ENCODE assay signal across 13 mouse cellular contexts in genomic region chr6:82998326-82998725, GRCm38 (mm10). TPM values are rescaled to one million over a fixed set of nuclear protein-coding genes. Genes with fewer than 3 reads are reported as not detected.
DNase-seq lines count a peak whose midpoint lies in the region; ATAC-seq and TF ChIP-seq lines count a peak whose summit lies in the region.
"Had no signal": no experiment of that assay in that cellular context is flagged by ENCODE, and none has a peak within 500 bp of the region (broad histone marks: within the 10 kb centered on the region; RNA-seq: fewer than 3 reads in every experiment).

No protein-coding gene starts in this region.

- peak; percentile 6 for TF ChIP-seq CTCF in left cerebral cortex, adult 2 months (IDR thresholded peaks at IDR 0.05)
- peak; percentile 52; the same call in 1 of the 2 replicates for TF ChIP-seq CTCF in bone marrow macrophage, adult 2 months (IDR thresholded peaks at IDR 0.05; ENCODE audit: low read depth, low read length)
- TF ChIP-seq CTCF in liver, postnatal 0 days (IDR thresholded peaks at IDR 0.05; ENCODE audit: low read depth) = peak; percentile 60

- H3K9me3 ChIP-seq in liver, postnatal 0 days (ENCODE audit: low read length) = no peaks in the 10 kb centered on the region
- H3K9me3 ChIP-seq: forebrain, embryonic 10.5 days; midbrain, embryonic 13.5 days had no signal

- no peak for TF ChIP-seq EP300 in liver, postnatal 0 days (IDR thresholded peaks at IDR 0.05; ENCODE audit: low read depth)

- no peak for ATAC-seq in liver, postnatal 0 days

- no peak overlapping the region for H3K27ac ChIP-seq in left cerebral cortex, adult 2 months
- H3K27ac ChIP-seq in bone marrow macrophage, adult 2 months (ENCODE audit: insufficient read depth, low read depth, low read length) = peak overlapping the region; percentile 95
- peak overlapping the region; percentile 77; the same call in 1 of the 2 replicates for H3K27ac ChIP-seq in liver, postnatal 0 days (ENCODE audit: low read depth)
- H3K27ac ChIP-seq: midbrain, embryonic 13.5 days had no signal

- peaks cover 48% of the 10 kb centered on the region for H3K4me1 ChIP-seq in bone marrow macrophage, adult 2 months (ENCODE audit: control insufficient read depth, insufficient read depth, low read length)
- peaks cover 13% of the 10 kb centered on the region for H3K4me1 ChIP-seq in liver, postnatal 0 days (ENCODE audit: insufficient read depth)

- no peak overlapping the region for H3K4me2 ChIP-seq in liver, postnatal 0 days (ENCODE audit: low read depth, low read length)
- H3K4me2 ChIP-seq: midbrain, embryonic 13.5 days had no signal

- WGBS in liver, postnatal 0 days (ENCODE audit: insufficient replicate concordance) = 70% methylated on average over 4 of the region's 4 CpGs

- intact Hi-C loops in left cerebral cortex, adult 2 months (cut with DNase I) = loop anchor here (5.0 to 10.0 kb wide), 2 partner anchors 39 to 276 kb away; no protein-coding TSS in a partner anchor
- intact Hi-C loops in left cerebral cortex, postnatal 36 days (cut with DNase I) = loop anchor here (5.0 to 10.0 kb wide), 2 partner anchors 79 to 166 kb away; partner anchors contain the start of genes Dctn1 and Pcgf1

- no peak overlapping the region for H3K9ac ChIP-seq in liver, postnatal 0 days (replicated peaks)
- H3K9ac ChIP-seq: midbrain, embryonic 13.5 days had no signal

- no peak for TF ChIP-seq POLR2A in bone marrow macrophage, adult 2 months (IDR thresholded peaks at IDR 0.05; ENCODE audit: borderline replicate concordance, low read depth, low read length)

- no peaks in the 10 kb centered on the region for H3K36me3 ChIP-seq in liver, postnatal 0 days (replicated peaks; ENCODE audit: insufficient read depth, low read length)
- H3K36me3 ChIP-seq: forebrain, embryonic 10.5 days; midbrain, embryonic 13.5 days had no signal

- H3K4me3 ChIP-seq in left cerebral cortex, adult 2 months = no peak overlapping the region
- no peak overlapping the region for H3K4me3 ChIP-seq in bone marrow macrophage, adult 2 months (ENCODE audit: insufficient read depth, low read length)
- H3K4me3 ChIP-seq in liver, postnatal 0 days (ENCODE audit: low read depth, low read length) = no peak overlapping the region
- H3K4me3 ChIP-seq: forebrain, embryonic 10.5 days; midbrain, embryonic 13.5 days had no signal

- H3K27me3 ChIP-seq in liver, postnatal 0 days (ENCODE audit: insufficient read depth, low read length) = no peaks in the 10 kb centered on the region

- DNase-seq in embryo, embryonic 11 days = peak; percentile 23
- no peak for DNase-seq in embryo, embryonic 9.5 days (ENCODE audit: extremely low spot score)
- DNase-seq in left cerebral cortex, adult 2 months (ENCODE audit: extremely low spot score in 1 of 2, low spot score in 2 of 2) = no peak
- no peak for DNase-seq in left cerebral cortex, postnatal 36 days (ENCODE audit: low spot score in 2 of 2)
- no peak for DNase-seq in liver, postnatal 0 days
- DNase-seq in urinary bladder, adult 18-20 months (ENCODE audit: low spot score in 2 of 2) = no peak
- DNase-seq in MN1 (ENCODE audit: low spot score) = no peak
- DNase-seq: gastrocnemius, postnatal 36 days had no signal

RNA-seq across cellular contexts. Expression of gene Dok1, which starts 34.9 kb away (rescaled TPM):
- total RNA-seq in left cerebral cortex, adult 2 months (2021) = 1 to 10 TPM; 1.4 to 2.1 TPM
- total RNA-seq in left cerebral cortex, postnatal 36 days (2021) = 1 to 10 TPM; 1.9 to 2.3 TPM
- polyA plus RNA-seq in bone marrow macrophage, adult 2 months (2012; ENCODE audit: insufficient read depth, insufficient read length, missing spikeins) = 69.9 and 72.0 TPM in 2 replicates
- 11.3 and 11.8 TPM in 2 replicates for polyA plus RNA-seq in liver, postnatal 0 days (2015; fragmentation: Nextera tagmentation; extraction: Ambion mirVana)

RNA-seq across cellular contexts. Expression of gene Loxl3, which starts 35.6 kb away (rescaled TPM):
- total RNA-seq in left cerebral cortex, adult 2 months (2021) = 1 to 10 TPM; 2.0 to 3.5 TPM
- total RNA-seq in left cerebral cortex, postnatal 36 days (2021) = 1 to 10 TPM; 2.7 to 4.9 TPM
- 18.8 and 21.2 TPM in 2 replicates for polyA plus RNA-seq in bone marrow macrophage, adult 2 months (2012; ENCODE audit: insufficient read depth, insufficient read length, missing spikeins)
- polyA plus RNA-seq in liver, postnatal 0 days (2015; fragmentation: Nextera tagmentation; extraction: Ambion mirVana) = 1.2 and 1.7 TPM in 2 replicates

RNA-seq across cellular contexts. Expression of gene M1ap, which starts 51.6 kb away (rescaled TPM):
- not detected for total RNA-seq in left cerebral cortex, adult 2 months (2021)
- under 1 TPM in 1 of 2 experiments, not detected in 1; 0.22 TPM for total RNA-seq in left cerebral cortex, postnatal 36 days (2021)
- 2.4 and 7.0 TPM in 2 replicates for polyA plus RNA-seq in bone marrow macrophage, adult 2 months (2012; ENCODE audit: insufficient read depth, insufficient read length, missing spikeins)
- 3.8 and 4.3 TPM in 2 replicates for polyA plus RNA-seq in liver, postnatal 0 days (2015; fragmentation: Nextera tagmentation; extraction: Ambion mirVana)
- total RNA-seq: adrenal gland, adult 18-20 months; gastrocnemius, postnatal 36 days; left cerebral cortex, postnatal 25 days had no signal
- polyA plus RNA-seq: midbrain, embryonic 13.5 days had no signal

RNA-seq across cellular contexts. Expression of gene Aup1, which starts 56.0 kb away (rescaled TPM):
- 100 to 1,000 TPM; 130 to 135 TPM for total RNA-seq in left cerebral cortex, adult 2 months (2021)
- 100 to 1,000 TPM; 112 to 131 TPM for total RNA-seq in left cerebral cortex, postnatal 36 days (2021)
- 354 and 391 TPM in 2 replicates for polyA plus RNA-seq in bone marrow macrophage, adult 2 months (2012; ENCODE audit: insufficient read depth, insufficient read length, missing spikeins)
- polyA plus RNA-seq in liver, postnatal 0 days (2015; fragmentation: Nextera tagmentation; extraction: Ambion mirVana) = 175 and 180 TPM in 2 replicates

RNA-seq across cellular contexts. Expression of gene Htra2, which starts 56.7 kb away (rescaled TPM):
- total RNA-seq in left cerebral cortex, adult 2 months (2021) = 10 to 100 TPM; 42.2 to 47.0 TPM
- total RNA-seq in left cerebral cortex, postnatal 36 days (2021) = 10 to 100 TPM; 41.6 to 48.5 TPM
- 90.8 and 108 TPM in 2 replicates for polyA plus RNA-seq in bone marrow macrophage, adult 2 months (2012; ENCODE audit: insufficient read depth, insufficient read length, missing spikeins)
- 33.8 and 34.7 TPM in 2 replicates for polyA plus RNA-seq in liver, postnatal 0 days (2015; fragmentation: Nextera tagmentation; extraction: Ambion mirVana)

Comparison
In these comparisons a context has a peak if more than half of its experiments do, and no peak if none do; other contexts are left out.
1. CTCF ChIP-seq: peak in every context shown above with its lines; median percentile 60 in liver, postnatal 0 days; 52 in bone marrow macrophage, adult 2 months; 6 in left cerebral cortex, adult 2 months.